Mouse (Mus musculus): ENCODE measurements at regions not wholly inside any gene's neighbourhood (a gene's known extent, or its start where the extent isn't known, plus 50 kb on each side); places are given as distances from the start of the nearest gene placed in this dataset.

- TF ChIP-seq EP300 (IDR thresholded peaks at IDR 0.05), result no peak
- no peak for TF ChIP-seq CTCF (IDR thresholded peaks at IDR 0.05)
Observed at GRCm38 (mm10) chr16:62654436-62654835, 132.2 kb downstream of the Nsun3 start.
